Mouse (Mus musculus): Measurements from ENCODE around the gene Dpp9.
A peak's percentile ranks its signal among the peaks of the same experiment; 100 is the strongest.

Dpp9 gene

GRCm38 (mm10) chr17:56226566-56226965 is 7.9 kb upstream of the Dpp9 start:
- no peak for DNase-seq

GRCm38 (mm10) chr17:56224916-56225315 is 6.2 kb upstream of the Dpp9 start:
- no peak for DNase-seq

- DNase-seq = peak; percentile 62
Measured at GRCm38 (mm10) chr17:56219805-56220204, 1.1 kb upstream of the Dpp9 start.

- no peak for DNase-seq
Measured at GRCm38 (mm10) chr17:56219251-56219650, 546 bp upstream of the Dpp9 start.

- DNase-seq = no peak
Measured at GRCm38 (mm10) chr17:56217670-56218069, 1.0 kb downstream of the Dpp9 start.

GRCm38 (mm10) chr17:56214229-56214628 is 4.5 kb downstream of the Dpp9 start:
- no peak for DNase-seq

GRCm38 (mm10) chr17:56212676-56213075 is 6.0 kb downstream of the Dpp9 start:
- no peak for DNase-seq

- no peak for DNase-seq
Measured at GRCm38 (mm10) chr17:56211090-56211489, 7.6 kb downstream of the Dpp9 start.

- no peak for DNase-seq
Measured at GRCm38 (mm10) chr17:56208821-56209220, 9.9 kb downstream of the Dpp9 start.

GRCm38 (mm10) chr17:56207963-56208530 is 10.7 kb downstream of the Dpp9 start:
- DNase-seq = no peak

- DNase-seq = no peak
Measured at GRCm38 (mm10) chr17:56206986-56207674, 11.6 kb downstream of the Dpp9 start.

- no peak for DNase-seq
Measured at GRCm38 (mm10) chr17:56206276-56206884, 12.3 kb downstream of the Dpp9 start.

GRCm38 (mm10) chr17:56203729-56204128 is 15.0 kb downstream of the Dpp9 start:
- no peak for DNase-seq

GRCm38 (mm10) chr17:56202476-56202875 is 16.2 kb downstream of the Dpp9 start:
- DNase-seq = no peak

- DNase-seq = no peak
Measured at GRCm38 (mm10) chr17:56201642-56202041, 17.1 kb downstream of the Dpp9 start.

GRCm38 (mm10) chr17:56200586-56200985 is 18.1 kb downstream of the Dpp9 start:
- DNase-seq = no peak

- no peak for DNase-seq
Measured at GRCm38 (mm10) chr17:56196860-56197259, 21.8 kb downstream of the Dpp9 start.

GRCm38 (mm10) chr17:56194765-56195164 is 23.9 kb downstream of the Dpp9 start:
- DNase-seq = peak; percentile 33

- DNase-seq = no peak
Measured at GRCm38 (mm10) chr17:56194357-56194756, 24.3 kb downstream of the Dpp9 start.

- DNase-seq = no peak
Measured at GRCm38 (mm10) chr17:56191266-56191665, 27.4 kb downstream of the Dpp9 start.

GRCm38 (mm10) chr17:56185281-56186141 is 33.2 kb downstream of the Dpp9 start:
- DNase-seq = peak; percentile 75

- peak; percentile 92 for DNase-seq
Measured at GRCm38 (mm10) chr17:56183658-56184103, 35.0 kb downstream of the Dpp9 start, which contains the start of gene Mydgf. Gene Mydgf (minus strand): TSS chr17:56183920.

GRCm38 (mm10) chr17:56182975-56183657 is 35.6 kb downstream of the Dpp9 start:
- DNase-seq = no peak

Data from kidney, adult 11 months (tissue).